ENCODE assay signal across 1 mouse cellular context in genomic region chr3:58704547-58704946, GRCm38 (mm10).
TF ChIP-seq lines count a peak whose summit lies in the region.

No protein-coding gene starts in this region.

TF ChIP-seq in CH12.LX, 34 proteins besides CTCF, POLR2A, EP300 and RAD21:
- no peak for TF ChIP-seq KAT2A (IDR thresholded peaks at IDR 0.05; ENCODE audit: insufficient replicate concordance, low read length)
- no peak for TF ChIP-seq MAX (IDR thresholded peaks at IDR 0.05; ENCODE audit: low read length)
- no peak for TF ChIP-seq MAFK (IDR thresholded peaks at IDR 0.05; ENCODE audit: insufficient replicate concordance, low read length)
- TF ChIP-seq SMC3 (IDR thresholded peaks at IDR 0.05; ENCODE audit: low read depth, low read length): peak; percentile 61
- TF ChIP-seq USF1 (IDR thresholded peaks at IDR 0.05; ENCODE audit: low read depth, low read length): no peak
- TF ChIP-seq ZC3H11A (IDR thresholded peaks at IDR 0.05; ENCODE audit: low read depth, low read length): no peak
- no peak for TF ChIP-seq RCOR1 (conservative IDR thresholded peaks at IDR 0.05; ENCODE audit: low read depth, low read length)
